Mouse (Mus musculus) kidney, postnatal 0 days (tissue): ENCODE results near the gene Dclk2. TPM values are rescaled to one million over a fixed set of nuclear protein-coding genes. Genes with fewer than 3 reads are reported as not detected.

ENCODE experiments used
- ATAC-seq: fragments of 200-750 bp; cut with Nextera tagmentation; replicated peaks from 2 replicates; pipeline ENCODE4 v1.8.0; 2017; ENCODE audit warnings: low read depth, moderate number of reproducible peaks, moderate TSS enrichment, moderate library complexity; ENCODE audit not compliant: low FRiP score
- DNase-seq: peaks from one replicate; pipeline ENCODE4 v3.0.0-alpha.2; 2016; ENCODE audit warnings: low spot score
- H3K27ac ChIP-seq: fragments of 300-500 bp; sonication (generic); 2 replicates; pipeline ENCODE4 v1.5.1; 2014; ENCODE audit warnings: mild to moderate bottlenecking
- H3K27me3 ChIP-seq: fragments of 300-500 bp; sonication (generic); 2 replicates; pipeline ENCODE4 v1.6.1; 2014; ENCODE audit warnings: low read length, mixed read lengths; ENCODE audit not compliant: insufficient read depth
- H3K36me3 ChIP-seq: fragments of 300-500 bp; sonication (generic); 2 replicates; pipeline ENCODE4 v1.6.1; 2014; ENCODE audit warnings: low read length, mixed read lengths; ENCODE audit not compliant: insufficient read depth
- H3K4me1 ChIP-seq: fragments of 300-500 bp; sonication (generic); replicated peaks from 2 replicates; pipeline ENCODE4 v1.6.1; 2014; ENCODE audit warnings: antibody characterized with exemption, low read length, mixed read lengths; ENCODE audit not compliant: insufficient read depth
- H3K4me2 ChIP-seq: fragments of 300-500 bp; sonication (generic); 2 replicates; pipeline ENCODE4 v1.6.1; 2014; ENCODE audit warnings: mild to moderate bottlenecking, low read length, moderate library complexity, mixed read lengths
- H3K4me3 ChIP-seq: fragments of 300-500 bp; sonication (generic); replicated peaks from 2 replicates; pipeline ENCODE4 v1.5.1; 2014; ENCODE audit warnings: low read depth, low read length
- H3K9ac ChIP-seq: fragments of 300-500 bp; sonication (generic); 2 replicates; pipeline ENCODE4 v1.6.1; 2014; ENCODE audit warnings: low read depth, low read length
- H3K9me3 ChIP-seq: fragments of 300-500 bp; sonication (generic); replicated peaks from 2 replicates; pipeline ENCODE4 v1.6.1; 2016; ENCODE audit warnings: low read length, inconsistent platforms, mixed read lengths
- CTCF ChIP-seq: IDR thresholded peaks from 2 replicates; pipeline ENCODE4 v1.5.1; 2016; ENCODE audit warnings: antibody characterized with exemption, low read depth, mild to moderate bottlenecking, moderate library complexity
- WGBS: fragments of 180-500 bp; shearing (Covaris S2); extraction: QIAGEN DNeasy Blood & Tissue Kit; methylation state at CpG from one replicate; pipeline ENCODE4 v1.1.7; 2014; 5-methylcytosine and 5-hydroxymethylcytosine counted together
- polyA plus RNA-seq: library from polyadenylated mRNA; unstranded; fragments of >200 nt; fragmentation: Nextera tagmentation; extraction: Ambion mirVana; gene quantifications from 2 replicates; pipeline ENCODE4 v1.2.1, GENCODE M21; 2015

Gene Dclk2
- polyA plus RNA-seq, 1 experiment from 2014 or later: 2.3 TPM

GRCm38 (mm10) chr3:86739745-86740144, 180.9 kb downstream of the Dclk2 start:
- ATAC-seq (no peak), DNase-seq (no peak)
- no peaks in the 10 kb centered on the region for H3K9me3 ChIP-seq
- TF ChIP-seq CTCF: no peak
- no peak overlapping the region for H3K27ac ChIP-seq
- H3K27me3 ChIP-seq: no peaks in the 10 kb centered on the region
- H3K36me3 ChIP-seq: no peaks in the 10 kb centered on the region
- H3K4me2 ChIP-seq: no peak overlapping the region
- H3K9ac ChIP-seq: no peak overlapping the region
- H3K4me3 ChIP-seq: no peak overlapping the region
- no peaks in the 10 kb centered on the region for H3K4me1 ChIP-seq
- 92% methylated on average over 4 of the region's 4 CpGs for WGBS

GRCm38 (mm10) chr3:86738831-86739230, 181.8 kb downstream of the Dclk2 start:
- no peak overlapping the region for H3K4me2 ChIP-seq
- DNase-seq (no peak), ATAC-seq (no peak)
- H3K36me3 ChIP-seq: no peaks in the 10 kb centered on the region
- no peak for TF ChIP-seq CTCF
- no peaks in the 10 kb centered on the region for H3K9me3 ChIP-seq
- WGBS: 85% methylated on average over 3 of the region's 3 CpGs
- H3K4me1 ChIP-seq: no peaks in the 10 kb centered on the region
- H3K9ac ChIP-seq: no peak overlapping the region
- no peak overlapping the region for H3K4me3 ChIP-seq
- no peak overlapping the region for H3K27ac ChIP-seq
- no peaks in the 10 kb centered on the region for H3K27me3 ChIP-seq

Other genes starting within 250 kb of the Dclk2 start
- 15.0 and 16.3 TPM in 2 replicates for gene Cd1d1, start 78.6 kb upstream of the Dclk2 start, polyA plus RNA-seq